Comparison of ENCODE assay signal across 8 mouse cellular contexts in genomic region chr3:31237936-31238335, GRCm38 (mm10).
DNase-seq lines count a peak whose midpoint lies in the region.

No protein-coding gene starts in this region.

- DNase-seq in heart, postnatal 4 days = peak; percentile 44
- no peak for DNase-seq in heart, adult 8-10 months (ENCODE audit: low spot score)
- DNase-seq in 3T3-L1 (ENCODE audit: low read depth, low spot score) = peak; percentile 31
- peak; percentile 65 for DNase-seq in adrenal gland, postnatal 14 days
- peak; percentile 38 for DNase-seq in kidney, postnatal 14 days
- no peak for DNase-seq in thymus, postnatal 0 days (ENCODE audit: low spot score)
- no peak for DNase-seq in natural killer cell, adult 2 months (ENCODE audit: low spot score in 2 of 2)
- no peak for DNase-seq in right cerebral cortex, postnatal 25 days

Comparison
In these comparisons a context has a peak if more than half of its experiments do, and no peak if none do; other contexts are left out.
1. DNase-seq: peak in heart, postnatal 4 days (single experiment), 3T3-L1 (single experiment), adrenal gland, postnatal 14 days (single experiment) and kidney, postnatal 14 days (single experiment); none in heart, adult 8-10 months (single experiment), thymus, postnatal 0 days (single experiment), natural killer cell, adult 2 months (0 of 2) and right cerebral cortex, postnatal 25 days (single experiment).